Mouse (Mus musculus) cortical plate, adult 2 months (tissue): ENCODE measurements around the gene Eln. TPM values are rescaled to one million over a fixed set of nuclear protein-coding genes. Genes with fewer than 3 reads are reported as not detected.
A peak's percentile ranks its signal among the peaks of the same experiment; 100 is the strongest.

Source experiments
- H3K27ac ChIP-seq: fragments of 200-500 bp; 2 replicates; pipeline ENCODE4 v1.5.1; 2012; ENCODE audit warnings: low read length, control low read depth, inconsistent platforms; ENCODE audit not compliant: insufficient read depth
- H3K4me1 ChIP-seq: fragments of 200-500 bp; 2 replicates; pipeline ENCODE4 v1.6.1; 2011; ENCODE audit warnings: low read length; ENCODE audit not compliant: control insufficient read depth, insufficient read depth
- H3K4me3 ChIP-seq: fragments of 200-500 bp; 2 replicates; pipeline ENCODE4 v1.5.1; 2011; ENCODE audit warnings: mild to moderate bottlenecking, low read length, control low read depth; ENCODE audit not compliant: insufficient read depth
- CTCF ChIP-seq: fragments of 200-500 bp; IDR thresholded peaks from 2 replicates; pipeline ENCODE4 v1.5.1; 2011; ENCODE audit warnings: mild to moderate bottlenecking, control low read depth, low read length; ENCODE audit not compliant: insufficient read depth; ENCODE audit errors: extremely low read depth
- POLR2A ChIP-seq: fragments of 200-500 bp; IDR thresholded peaks from 2 replicates; pipeline ENCODE4 v1.6.1; 2011; ENCODE audit warnings: mild to moderate bottlenecking, low read length, control low read depth; ENCODE audit not compliant: insufficient read depth; ENCODE audit errors: extremely low read depth
- polyA plus RNA-seq: library from polyadenylated mRNA; depleted of rRNA; stranded (reverse); fragments of >200 nt; gene quantifications from 2 replicates; pipeline ENCODE4 v1.2.3, GENCODE M21; 2012

Gene Eln
- polyA plus RNA-seq, 1 experiment = 11.1 TPM

DNA sequence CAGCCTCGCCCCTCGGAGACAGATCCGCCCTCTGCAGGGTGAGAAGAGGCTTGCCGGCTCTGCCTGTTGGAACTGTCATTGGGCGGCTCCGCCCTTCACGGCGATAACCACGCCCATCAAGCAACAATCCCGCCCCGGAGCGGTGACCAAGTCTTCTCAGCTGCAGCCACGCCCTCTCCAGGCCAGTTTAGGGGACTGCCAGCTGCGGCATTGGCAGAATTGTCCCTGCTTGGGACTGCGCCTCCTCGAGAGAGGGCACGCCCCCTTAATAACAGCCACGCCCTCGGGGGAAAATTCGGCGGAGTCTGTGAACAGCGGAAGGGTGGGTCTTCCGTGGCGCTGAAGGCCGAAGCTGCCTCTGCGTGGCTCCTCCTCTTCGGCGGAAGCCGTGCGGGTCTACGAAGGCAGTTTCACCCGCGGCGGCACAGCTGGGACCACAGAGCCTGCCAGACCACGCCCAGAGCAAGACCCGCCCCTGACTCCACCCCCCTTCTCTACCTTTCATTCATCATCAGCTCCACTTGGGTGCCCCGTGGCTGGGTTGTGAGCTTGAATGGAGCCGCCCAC is 58.3 kb downstream of the Eln start:
- no peak overlapping the region for H3K27ac ChIP-seq
- H3K4me1 ChIP-seq = no peaks in the 10 kb centered on the region
- H3K4me3 ChIP-seq = peak overlapping the region; percentile 99
- no peak for TF ChIP-seq POLR2A
- no peak for TF ChIP-seq CTCF

DNA sequence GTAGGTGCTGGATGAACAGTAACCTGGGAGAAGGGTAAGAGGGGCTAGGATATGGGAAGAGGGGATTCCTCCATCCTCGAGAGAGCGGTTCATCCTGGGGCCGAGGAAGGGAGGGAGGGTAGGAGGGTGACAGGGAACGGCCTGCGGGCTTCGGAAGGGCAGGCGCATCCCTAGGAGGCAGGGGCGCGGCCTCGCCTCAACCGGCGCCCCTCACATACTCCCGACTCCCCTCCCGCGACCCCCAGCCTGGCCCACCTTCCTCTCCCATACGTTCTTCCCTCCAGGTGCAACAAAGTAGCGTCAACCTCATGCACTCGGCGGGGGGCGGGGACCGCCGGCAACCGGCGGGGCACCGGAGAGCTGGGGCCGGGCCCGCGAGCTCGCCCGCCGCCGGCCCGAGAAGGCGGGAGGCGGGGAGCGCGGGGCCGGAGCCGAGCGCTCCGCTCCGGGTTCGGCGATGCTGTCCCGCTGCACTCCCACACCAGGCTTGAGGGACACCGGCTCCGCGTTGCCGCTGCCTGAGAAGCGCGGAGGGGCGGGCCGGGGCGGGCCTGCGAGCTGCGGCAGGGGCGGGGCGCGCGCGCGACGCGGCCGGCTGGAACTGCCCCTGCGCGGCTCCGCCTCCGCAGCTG is 58.9 kb downstream of the Eln start, which contains the start of gene Limk1:
Limk1 (minus strand) TSS at position 513 of the 632 bp plus-strand sequence.
- H3K4me1 ChIP-seq = no peaks in the 10 kb centered on the region
- no peak within 1 kb of the TSS for H3K27ac ChIP-seq
- 0 out of 2 replicates have a peak, but pooled peaks have one; percentile 32 for TF ChIP-seq POLR2A
- no peak for TF ChIP-seq CTCF
- H3K4me3 ChIP-seq = peak within 1 kb of the TSS; percentile 99

DNA sequence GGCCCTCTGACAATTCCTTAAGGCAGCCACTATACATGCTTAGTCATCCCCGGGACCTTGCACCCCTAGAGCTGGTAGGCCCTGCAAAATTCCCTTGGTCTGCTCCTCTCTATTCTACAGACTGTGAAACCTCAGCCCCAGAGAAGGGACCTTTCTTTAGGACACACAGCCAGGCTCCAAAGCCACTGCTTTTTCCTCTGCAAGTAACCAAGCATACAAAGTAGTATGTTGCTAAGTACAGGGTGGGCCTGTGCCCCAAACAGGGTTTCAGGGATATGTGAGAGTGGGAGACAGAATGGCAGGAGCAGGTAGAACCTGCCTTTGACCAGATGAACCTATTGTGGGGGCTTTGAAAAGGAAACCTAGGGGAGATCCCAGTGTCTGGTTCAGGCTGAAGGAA is 59.9 kb downstream of the Eln start:
- Histone ChIP-seq H3K4me1 (no peaks in the 10 kb centered on the region), H3K4me3 (peak overlapping the region; percentile 99), H3K27ac (no peak overlapping the region)
- TF ChIP-seq CTCF (no peak), POLR2A (no peak)

DNA sequence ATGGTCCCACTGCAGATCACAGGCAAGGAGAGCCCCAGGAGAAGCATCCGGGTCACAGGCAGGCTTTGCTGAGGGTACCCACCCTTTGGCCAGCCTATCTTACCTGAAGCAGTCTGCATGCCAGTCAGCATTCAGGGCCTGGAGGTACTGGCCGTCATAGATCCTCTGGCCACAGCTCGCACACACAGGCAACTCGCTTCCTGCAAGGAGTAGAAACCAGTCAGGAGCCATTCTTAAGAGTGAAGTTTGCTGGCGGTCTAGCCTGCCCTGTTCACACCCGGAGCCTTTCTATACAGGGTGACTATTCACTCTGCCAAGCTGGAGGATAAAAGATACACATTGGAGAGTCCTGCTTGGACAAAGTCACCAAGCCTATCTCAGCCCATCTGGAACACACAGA is 60.6 kb downstream of the Eln start:
- Histone ChIP-seq H3K4me3 (peak overlapping the region; percentile 99; the same call in 1 of the 2 replicates), H3K27ac (no peak overlapping the region), H3K4me1 (no peaks in the 10 kb centered on the region)
- TF ChIP-seq POLR2A (no peak), CTCF (no peak)

DNA sequence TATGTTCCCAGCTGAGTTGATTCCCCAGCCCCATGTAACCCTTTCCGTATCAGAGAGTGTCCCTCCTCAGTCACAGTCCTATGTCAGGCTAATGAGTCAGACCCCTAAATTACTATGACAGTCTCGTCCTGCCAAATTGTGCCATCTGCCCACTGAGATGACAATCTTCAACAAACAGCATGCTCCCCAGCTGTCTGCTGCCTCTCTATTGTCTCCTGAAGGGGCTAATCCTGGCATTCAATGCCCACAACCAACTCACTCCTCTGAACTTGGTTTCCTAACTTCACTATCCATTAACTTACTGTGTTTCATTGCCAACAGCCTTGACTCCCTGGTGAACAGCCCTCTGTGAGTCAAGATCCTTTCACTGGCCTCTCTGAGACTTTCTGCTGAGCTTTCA is 62.7 kb downstream of the Eln start:
- Histone ChIP-seq H3K27ac (no peak overlapping the region), H3K4me3 (no peak overlapping the region), H3K4me1 (no peaks in the 10 kb centered on the region)
- TF ChIP-seq CTCF (no peak), POLR2A (no peak)

DNA sequence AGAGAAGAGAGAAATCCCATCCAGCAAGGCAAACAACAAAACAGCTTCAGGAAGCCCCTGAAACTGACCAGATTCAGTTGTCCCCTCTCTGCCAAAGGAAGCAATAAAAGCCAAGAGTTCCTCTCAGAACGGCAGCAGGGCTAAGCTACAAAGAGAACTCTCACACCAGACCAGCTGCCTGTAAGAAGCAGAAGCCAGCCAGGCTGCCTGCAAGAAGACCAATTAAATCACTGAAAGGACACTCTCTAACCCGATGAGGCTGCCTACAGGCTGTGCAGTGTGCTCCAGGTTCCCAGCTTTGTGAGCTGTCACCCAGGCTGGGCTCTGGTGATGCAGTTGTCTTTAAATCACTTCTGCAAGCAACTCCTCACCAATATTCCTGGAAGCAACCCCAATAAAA is 63.3 kb downstream of the Eln start:
- H3K4me3 ChIP-seq = no peak overlapping the region
- no peaks in the 10 kb centered on the region for H3K4me1 ChIP-seq
- TF ChIP-seq POLR2A (no peak), CTCF (no peak)
- no peak overlapping the region for H3K27ac ChIP-seq

DNA sequence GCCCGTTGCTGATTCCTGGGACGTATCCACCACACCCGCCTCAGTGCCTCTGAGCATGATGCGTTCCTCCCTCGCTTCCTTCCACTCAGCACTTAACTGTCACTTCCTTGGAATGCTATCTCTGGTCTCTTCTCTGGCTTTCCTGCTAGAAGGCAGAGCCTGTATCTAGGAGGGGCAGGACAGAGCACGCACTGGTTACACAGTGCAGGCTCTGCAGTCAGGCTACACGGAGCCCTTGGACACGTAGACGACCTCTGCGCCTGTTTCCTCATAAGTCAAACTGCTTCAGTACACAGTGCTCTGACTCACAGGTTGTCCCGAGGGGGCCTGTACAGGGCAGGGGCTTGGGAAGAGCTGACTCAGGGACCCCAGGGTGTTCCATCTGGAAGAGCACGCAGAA is 66.9 kb downstream of the Eln start:
- TF ChIP-seq CTCF (no peak), POLR2A (no peak)
- 0 out of 2 replicates have a peak, but pooled peaks cover 4% of the 10 kb centered on the region for H3K4me1 ChIP-seq
- H3K4me3 ChIP-seq = no peak overlapping the region
- H3K27ac ChIP-seq = no peak overlapping the region

DNA sequence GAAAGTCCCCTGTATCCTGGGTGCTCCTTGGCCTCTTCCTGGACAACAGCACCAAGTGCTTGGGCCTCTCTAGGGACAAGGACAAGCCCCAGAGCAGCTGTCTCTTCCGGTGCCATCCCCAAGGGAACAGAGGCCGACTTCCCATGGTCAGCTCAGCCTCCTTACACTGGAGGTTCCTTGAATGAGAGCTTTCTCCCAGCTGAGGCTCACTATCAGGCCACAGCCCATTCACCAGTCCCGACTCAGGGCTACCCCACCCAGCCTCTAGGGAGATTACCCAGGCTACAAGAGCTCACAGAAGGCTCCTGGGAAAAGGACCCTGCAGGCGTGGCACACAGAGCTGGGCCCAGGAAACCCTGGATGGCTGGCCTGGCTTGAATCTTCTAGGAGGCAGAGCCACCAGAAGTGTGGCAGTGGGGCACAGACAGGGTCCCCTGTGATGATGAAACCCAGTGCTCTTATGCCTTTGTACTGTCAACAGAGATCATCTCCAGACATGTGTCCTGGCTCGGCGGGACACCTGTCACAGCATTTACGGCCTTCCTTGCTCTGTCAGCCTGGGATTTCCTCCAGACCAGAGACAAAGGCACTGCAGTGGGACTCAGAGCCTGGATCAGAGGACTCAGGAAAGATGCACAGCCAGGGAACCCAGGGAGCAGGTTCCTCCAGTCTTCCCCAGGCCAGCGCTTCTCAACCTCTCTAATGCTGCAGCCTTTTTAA is 68.1 kb downstream of the Eln start:
- H3K27ac ChIP-seq = no peak overlapping the region
- 0 out of 2 replicates have a peak, but pooled peaks cover 4% of the 10 kb centered on the region for H3K4me1 ChIP-seq
- H3K4me3 ChIP-seq = no peak overlapping the region
- TF ChIP-seq CTCF (no peak), POLR2A (no peak)

DNA sequence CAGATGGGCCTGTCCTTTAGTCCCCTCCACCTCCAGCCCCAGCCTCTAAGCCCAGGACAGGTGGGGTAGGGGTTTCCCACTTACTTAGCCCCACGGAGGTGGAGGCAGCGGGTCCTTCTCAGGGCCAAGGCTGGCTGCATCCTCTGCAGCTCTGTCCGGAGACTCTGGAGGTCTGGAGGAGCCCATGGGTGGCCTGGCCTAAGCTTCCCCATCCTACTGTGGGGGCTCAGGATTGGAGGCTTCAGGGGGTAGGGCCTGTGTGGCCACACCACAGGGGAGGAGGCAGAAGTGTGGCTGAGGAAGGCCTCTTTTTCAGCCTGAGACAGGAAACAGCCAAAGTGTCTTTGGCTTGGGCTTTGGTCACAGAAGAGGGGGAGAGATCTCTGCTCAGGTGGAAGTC is 69.1 kb downstream of the Eln start:
- Histone ChIP-seq H3K4me1 (0 out of 2 replicates have a peak, but pooled peaks cover 4% of the 10 kb centered on the region), H3K27ac (no peak overlapping the region), H3K4me3 (no peak overlapping the region)
- TF ChIP-seq POLR2A (no peak), CTCF (no peak)

DNA sequence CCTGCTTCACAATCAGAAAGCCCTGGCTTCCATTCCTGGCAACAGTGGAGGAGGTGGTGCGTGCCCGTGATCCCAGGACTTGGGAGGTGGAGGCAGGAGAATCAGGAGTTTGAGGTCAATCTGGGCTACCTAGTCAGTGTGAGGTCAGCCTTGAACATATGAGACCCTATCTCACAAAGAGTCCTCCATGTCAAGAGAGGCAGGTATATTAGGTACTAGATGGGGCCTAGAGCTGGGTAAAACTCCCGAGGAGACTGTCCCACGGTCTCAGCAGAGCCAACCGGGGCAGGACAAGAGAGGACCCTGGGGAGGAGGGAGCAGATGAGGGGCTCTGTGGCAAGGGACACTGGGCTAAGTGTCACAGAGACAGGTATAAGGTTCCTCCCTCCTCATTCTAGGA is 69.6 kb downstream of the Eln start:
- TF ChIP-seq POLR2A (no peak), CTCF (no peak)
- Histone ChIP-seq H3K4me3 (no peak overlapping the region), H3K27ac (no peak overlapping the region), H3K4me1 (0 out of 2 replicates have a peak, but pooled peaks cover 4% of the 10 kb centered on the region)
